Mouse (Mus musculus): ENCODE measurements around the gene St6galnac4.

Gene St6galnac4

DNA sequence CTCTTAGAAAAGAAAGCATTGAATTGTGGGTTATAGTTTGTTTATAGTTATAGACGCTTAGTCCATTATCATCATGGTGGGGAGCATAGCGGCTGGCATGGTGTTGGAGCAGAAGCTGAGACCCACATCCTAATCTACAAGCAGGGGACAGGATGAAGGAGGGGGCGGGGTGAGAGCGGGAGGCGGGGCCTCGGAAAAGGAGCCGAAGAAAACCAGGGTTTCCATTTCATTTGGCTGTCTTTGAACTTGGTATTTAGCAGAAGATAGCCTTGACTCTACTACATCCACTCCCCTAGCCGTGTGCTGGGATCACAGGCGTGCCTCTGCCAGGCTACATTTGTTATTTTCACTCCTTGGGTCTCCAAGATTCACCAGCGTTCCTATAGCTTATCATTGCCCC, 17.7 kb downstream of the St6galnac4 start:
- DNase-seq, result no peak

DNA sequence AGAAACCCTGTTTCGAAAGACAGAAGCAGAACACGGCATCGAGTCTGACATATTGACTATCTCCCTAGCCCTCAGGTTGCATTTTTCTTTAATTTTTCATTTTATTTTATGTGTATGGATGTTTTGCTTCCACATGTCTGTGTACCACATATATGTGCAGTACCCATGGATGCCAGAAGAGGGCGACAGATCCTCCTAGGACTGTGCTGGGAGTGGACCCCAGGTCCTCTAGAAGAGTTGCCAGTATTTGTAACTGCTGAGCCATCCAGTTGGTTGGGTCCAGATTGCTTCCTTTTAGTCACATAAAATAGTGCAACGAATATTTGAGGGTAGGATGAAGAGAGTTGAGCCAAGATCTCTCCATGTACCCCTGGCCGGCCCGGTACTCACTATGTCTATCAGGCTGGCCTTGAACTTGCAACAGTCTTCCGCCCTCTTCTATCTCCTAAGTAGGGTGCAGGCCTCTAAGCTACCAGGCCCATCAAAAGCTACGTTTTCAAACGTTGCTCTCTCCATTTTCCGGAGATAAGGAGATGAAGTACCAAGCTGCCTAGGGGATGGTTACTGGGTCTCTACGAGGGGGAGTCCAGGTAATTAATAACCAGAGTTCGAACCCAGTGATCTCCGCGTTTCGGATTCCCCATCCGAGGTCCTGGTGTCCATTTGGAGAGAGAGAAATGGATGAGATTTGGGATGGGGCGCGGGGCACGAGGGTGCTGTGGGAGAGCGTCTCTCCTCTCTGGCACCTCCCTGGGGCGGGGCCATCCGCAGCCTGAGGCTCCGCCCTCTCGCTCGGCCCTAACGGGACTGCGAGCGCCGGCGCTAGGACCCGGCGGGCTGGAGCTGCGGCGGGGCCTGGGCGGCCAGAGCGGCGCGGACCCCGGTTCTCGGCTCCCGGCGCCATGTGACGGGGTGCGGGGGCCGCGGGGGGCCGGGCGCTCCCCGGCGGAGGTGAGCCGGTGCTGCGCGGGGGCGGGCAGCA, 19.6 kb downstream of the St6galnac4 start:
- DNase-seq, result peak; percentile 95

DNA sequence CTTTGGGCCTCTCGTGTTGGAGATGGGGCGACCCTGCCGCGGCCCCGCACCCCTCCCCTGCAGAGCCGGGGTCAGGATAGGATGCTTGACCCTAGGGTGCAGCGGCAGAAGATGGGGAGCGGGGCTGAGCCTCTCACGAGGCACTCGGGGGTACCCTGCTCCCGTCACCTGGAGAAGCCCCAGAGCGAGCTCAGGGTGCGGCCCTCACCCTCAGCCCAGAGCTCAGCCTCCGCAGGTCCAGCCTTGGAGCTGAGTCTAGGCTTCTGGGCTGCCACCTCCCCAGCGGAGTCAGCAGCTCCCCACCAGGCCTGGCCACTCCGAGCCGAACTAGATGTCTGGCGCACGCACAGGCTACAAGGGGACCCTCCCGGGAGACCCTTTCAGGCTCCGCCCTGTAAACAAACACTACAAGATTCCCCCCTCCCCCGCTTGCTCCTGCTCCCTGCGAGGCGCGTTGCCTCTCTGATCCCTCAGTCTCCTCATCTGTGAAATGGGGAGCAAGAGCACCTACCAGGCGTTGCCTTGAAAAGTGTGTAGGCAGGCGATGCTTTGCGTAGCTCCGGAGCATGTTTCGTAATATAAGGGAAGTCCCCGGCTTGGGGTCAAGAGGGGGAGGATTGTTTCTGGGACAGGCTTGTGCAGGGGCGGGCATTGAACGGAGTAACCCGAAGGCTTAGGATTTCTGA, 20.5 kb downstream of the St6galnac4 start:
- DNase-seq, result peak; percentile 77

DNA sequence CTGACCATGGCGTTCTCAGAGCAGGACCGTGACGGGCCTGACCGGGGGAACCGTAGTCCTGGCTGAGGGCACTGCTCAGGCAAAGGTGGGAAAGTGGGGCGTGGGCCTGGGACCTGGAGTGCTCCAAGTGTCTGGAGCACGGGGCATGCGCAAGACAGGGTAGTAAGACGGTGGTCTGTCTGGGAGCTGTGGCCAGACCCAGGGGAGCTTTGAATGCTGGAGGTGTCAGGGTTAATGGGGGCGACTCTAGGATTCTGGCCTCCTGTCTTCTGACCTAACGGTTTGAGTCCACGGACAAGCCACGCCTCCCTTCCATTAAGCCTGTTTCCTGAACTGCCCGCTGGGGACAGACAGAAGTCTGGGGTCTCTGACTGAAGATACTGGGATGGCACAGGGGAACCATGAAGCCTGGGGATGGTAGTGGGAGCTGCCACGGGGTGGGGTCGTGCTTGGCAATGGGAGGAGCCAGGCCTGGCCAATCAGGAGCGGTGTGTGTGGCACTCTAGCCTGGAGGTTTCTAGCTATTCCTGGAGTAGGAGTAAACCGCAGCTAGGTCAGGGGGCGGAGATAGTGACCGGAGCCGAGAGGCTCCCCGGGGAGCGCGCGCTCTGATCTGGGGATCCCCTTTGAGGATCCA, 21.4 kb downstream of the St6galnac4 start:
- peak; percentile 77 for DNase-seq

DNA sequence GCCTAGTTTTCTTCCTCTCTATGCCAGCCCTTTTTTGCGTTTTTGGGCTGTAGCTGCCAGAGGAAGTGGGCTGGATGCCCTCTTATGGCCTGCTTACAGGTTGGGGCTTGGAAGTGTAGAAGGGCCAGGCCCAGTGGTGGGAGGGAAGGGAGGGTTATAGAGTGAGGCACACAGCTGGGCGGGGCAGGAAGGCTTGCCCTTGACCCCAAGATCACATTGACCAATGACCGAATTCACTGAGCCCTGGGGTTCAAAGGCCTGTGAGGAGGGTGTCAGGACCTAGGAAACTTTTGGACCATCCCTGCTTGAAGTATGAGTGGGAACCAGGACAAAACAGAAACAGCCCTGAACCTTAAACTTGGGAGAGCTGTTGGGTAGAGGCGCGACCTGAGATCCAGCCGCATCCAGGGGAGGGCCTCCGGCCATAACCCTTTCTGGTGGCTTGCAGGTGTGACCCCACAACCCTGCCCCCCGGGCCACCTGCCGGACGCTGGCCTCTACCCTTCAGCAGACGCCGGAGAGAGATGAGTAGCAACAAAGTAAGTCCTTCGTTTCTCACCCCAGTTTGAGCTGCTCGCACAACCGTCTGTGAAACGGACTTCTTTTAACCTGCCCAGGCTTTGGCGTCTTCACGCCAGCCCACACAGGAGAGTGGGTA, 22.0 kb downstream of the St6galnac4 start:
- no peak for DNase-seq

DNA sequence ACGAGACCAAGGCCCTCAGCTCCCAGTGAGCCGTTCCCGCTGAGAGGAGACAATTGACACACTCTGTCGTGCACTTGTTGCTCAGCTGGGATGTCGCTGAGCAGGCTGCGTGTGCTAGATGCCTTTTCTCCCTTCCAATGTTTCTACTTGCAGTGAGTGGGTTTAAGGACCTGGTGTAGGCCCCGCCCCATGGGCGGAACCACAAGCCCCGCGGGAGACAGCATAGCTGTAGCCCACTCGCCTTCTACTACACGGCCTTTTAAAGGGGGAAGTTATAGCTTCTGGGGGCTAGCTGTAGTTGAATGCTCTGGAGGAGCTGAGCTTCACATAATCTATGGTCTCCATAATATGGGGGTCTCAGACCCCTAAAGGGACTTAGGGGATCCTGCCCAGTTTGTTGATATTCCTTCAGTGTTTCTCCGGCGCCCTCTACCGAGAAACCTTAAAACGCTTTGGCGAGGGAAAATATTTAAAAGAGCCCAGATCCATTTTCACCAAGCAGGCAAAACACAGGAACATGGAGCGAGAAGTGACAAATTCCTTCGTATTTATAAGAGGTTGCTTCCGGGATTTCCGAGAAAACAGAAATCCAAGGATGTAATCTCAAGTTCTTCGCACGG, 23.8 kb downstream of the St6galnac4 start:
- peak; percentile 74 for DNase-seq

DNA sequence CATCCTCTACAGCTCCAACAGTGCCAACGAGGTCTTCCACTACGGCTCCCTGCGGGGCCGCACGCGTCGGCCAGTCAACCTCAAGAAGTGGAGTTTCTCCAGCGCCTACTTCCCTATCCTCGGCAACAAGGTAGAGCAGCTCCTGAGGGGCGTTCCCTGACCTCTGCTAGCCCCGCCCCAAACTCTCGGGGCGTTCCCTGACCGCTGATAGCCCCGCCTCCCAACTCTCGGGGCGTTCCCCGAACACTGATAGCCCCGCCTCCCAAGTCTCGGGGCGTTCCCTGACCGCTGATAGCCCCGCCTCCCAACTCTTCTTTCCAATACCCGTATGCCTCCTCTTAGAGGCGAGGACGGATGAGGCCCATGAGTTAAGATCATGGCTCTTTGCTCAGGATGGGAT, 25.4 kb downstream of the St6galnac4 start:
- DNase-seq, result no peak

DNA sequence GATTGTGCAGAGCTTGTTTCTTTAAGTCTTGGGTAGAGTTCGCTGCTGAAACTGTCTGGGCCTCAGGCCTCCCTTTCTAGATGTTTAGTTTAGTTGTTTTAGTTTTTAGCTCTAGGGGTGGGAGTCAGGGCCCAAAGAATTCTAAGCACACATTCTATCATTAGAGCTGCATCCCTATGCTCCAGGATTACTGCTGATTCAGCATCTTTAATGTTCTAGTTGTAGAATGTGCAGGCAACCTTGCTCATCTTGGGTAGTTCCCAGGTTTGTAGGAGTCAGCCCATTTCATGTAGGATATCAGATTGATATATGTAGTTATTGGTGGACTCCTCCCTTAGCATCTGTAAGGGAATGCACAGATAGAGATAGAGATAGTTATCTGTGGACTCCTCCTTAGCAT, 30.2 kb downstream of the St6galnac4 start:
- DNase-seq, result no peak

DNA sequence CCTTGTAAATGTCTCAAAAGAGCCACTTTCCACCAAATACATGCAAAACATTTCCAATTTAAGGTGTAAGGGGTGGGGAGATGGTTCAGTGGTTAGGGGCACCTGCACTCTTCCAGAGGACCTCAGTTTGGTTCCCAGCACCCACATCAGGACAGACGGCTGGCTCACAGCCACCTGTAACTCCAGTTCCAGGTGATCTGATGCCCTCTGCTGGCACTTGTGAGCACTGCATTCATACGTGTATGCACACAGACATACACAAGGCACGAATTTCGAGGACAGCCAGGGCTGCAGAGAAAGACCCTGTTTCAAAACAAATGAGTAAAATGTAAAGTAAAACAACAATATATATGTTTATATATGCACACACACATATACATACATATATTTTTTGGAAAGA, 30.7 kb downstream of the St6galnac4 start:
- DNase-seq, result no peak

DNA sequence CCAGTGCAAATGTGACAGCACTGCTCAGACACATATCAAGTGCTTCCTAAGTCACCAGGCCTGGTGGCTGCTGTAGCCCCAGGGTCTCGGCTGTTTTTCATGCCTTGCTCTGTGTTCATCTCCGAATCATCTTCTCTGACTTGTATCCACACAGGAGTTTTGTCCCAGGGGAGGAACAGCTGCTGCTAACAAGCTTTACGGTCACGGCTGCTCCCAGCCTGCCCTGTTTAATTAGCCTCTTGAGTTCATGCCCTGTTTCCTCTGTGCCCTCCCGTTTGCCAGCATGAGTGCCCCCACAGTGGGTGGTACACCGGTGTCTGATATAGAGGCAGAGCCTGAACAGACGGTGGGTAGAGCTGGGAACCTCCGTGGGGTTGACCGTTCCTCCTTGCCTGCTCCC, 31.2 kb downstream of the St6galnac4 start:
- no peak for DNase-seq

DNA sequence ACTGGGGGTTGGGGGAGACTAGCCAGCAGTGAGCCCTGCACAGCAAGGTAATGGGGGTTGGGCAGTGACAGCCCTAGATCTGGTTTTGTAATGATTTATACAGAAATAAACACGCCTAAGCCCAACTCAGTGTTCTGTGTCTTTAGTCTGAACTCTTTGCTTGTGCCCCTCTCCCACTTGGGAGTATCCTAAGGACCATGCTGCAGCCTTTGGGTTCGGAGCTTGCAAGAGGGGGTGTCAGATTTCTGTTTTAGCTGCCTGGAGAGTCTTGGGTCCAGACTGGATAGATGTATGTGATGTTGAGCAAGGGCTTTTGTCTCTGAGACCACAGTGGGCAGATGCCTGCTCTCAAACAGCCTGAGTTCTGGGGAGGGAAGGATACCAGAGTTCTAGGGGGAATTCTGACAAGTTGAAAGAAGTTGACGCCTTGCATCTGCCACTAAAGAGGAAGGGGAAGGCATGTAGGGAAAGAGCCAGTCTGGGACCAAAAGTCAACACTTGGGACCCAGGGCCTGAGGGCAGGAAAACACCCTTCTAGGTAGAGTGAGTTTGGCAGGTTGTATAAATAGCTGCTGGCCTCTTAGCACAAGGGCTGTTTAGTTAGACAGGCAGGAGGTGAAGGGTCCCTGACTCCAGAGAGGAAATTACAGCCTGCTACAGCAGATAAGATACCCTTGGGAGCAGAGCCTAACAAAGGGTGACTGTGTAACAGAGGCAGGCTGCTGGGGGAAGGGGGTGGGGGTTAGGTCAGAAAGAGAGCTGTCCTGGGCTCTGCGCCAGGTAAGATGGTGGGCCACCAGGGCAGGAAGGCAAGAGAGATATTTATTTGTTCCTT, 34.0 kb downstream of the St6galnac4 start:
- DNase-seq, result peak; percentile 78

DNA sequence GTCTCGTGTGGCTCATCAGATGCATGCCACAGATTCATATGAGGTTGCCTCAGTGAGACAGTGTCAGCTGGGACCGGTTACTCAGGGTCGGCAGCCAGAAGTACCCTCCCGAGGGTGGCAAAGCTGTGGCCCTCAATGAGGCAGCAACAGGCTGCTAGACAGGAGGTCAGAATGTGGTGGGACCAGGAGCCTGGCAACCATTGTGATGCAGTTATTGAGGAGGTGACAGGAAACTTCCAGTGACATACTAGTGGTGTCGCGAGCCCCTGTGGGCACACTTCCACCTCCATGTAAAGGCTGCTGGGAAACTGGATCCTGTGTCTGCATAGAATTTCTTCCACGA, 34.6 kb downstream of the St6galnac4 start, which contains the start of gene Ak1:
Gene Ak1, plus strand, starts transcription at position 242 of the 343 bp plus-strand sequence.
- no peak for DNase-seq

DNA sequence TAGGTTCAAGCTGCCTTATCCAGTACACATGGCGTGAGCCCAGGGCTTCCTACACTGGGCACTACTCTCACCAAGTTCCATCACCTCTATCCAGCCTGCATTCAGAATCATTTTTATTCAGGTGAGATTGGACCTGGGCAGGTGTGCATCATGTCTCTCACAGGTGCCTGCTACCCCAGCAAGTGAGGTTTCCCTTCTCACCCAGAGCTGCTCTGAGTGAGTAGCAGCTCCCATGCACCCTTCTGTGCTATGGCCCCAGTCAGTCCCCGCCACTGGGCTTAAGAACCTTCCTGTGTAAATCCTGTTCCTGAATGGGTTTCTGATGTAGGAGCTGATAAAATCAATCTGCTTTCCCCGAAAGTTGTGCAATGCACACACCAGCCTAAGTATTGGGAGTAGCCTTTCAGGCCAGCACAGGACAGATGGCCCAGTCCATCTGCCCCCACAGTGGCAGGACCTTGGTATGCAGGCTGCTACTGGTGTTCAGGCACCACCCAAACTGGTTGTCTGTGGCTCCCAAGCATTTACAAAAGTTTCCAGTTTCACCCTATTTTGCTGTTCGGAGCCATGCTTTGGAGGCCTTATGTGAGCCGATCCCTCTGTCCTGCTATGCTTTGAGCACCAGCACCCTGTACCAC, 37.3 kb downstream of the St6galnac4 start:
- no peak for DNase-seq

DNA sequence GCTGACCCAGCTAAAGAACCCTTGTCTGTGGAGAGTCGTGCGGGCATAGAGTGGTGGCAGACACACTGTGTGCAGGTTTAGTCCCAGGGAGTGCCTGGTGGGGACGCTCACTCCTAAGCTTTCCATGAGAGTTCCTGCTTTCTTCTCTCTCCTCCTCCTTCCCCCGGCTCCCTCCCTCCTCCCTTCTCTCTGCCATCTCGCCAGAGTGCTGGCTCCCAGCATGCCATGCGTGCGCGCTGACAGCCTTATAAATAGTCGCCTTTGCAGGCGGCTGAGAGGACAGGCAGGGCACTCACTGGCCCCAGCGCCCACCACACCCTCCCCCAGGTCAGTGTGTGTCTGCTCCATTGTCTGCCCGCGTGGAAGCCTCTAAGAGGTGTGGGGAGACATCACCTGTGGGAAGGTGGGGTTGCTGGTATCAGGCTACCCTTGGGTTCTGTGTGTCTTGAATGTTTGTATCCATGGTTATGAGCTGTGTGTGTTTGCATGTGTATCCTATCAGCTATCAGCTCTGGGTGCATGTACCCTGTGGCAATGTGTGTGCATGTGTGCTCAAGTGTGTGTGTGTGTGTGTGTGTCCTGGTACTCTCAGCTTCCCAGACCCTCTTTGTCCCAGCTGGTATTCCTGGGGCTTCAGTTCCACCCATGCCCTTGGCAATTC, 38.4 kb downstream of the St6galnac4 start:
- DNase-seq, result peak; percentile 88

DNA sequence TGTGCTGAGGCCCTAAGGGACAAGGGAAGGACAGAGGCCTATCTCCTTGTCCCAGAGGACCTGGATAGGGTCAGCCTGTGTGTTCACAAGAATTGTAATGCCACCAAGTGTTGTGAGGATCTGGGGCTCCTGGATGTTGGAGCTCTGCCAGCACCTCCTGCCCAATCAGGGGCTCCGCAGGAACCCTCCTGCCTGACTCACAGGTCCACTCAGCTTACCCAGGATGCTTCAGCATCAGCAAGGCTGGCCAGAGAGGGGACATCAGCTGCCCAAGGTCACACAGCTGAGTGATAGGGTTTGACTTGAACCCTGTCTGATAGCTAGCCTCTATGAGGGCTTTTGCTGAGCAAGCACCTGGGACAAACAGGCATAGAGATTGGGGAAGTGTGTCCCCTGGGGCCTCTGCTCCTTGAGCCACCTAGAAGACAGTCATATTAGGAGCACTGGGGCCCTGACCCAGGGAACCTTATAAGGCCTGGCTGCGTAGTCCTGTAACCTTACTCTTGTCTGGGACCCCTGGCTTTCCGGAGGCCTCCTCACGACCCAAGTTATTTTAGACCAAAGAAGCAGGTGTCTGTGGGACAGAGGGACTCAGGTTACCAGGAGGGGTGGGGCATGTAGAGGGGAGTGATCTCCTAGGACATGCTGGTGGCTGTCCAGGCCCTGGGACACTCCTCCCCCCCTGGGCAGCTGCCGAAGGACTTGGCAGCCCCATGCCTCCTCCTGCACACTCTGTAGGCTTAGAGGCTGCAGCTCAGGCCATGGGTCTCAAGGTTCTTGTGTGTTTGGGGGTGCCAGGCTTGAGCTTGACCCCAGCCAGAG, 39.2 kb downstream of the St6galnac4 start:
- DNase-seq, result no peak

DNA sequence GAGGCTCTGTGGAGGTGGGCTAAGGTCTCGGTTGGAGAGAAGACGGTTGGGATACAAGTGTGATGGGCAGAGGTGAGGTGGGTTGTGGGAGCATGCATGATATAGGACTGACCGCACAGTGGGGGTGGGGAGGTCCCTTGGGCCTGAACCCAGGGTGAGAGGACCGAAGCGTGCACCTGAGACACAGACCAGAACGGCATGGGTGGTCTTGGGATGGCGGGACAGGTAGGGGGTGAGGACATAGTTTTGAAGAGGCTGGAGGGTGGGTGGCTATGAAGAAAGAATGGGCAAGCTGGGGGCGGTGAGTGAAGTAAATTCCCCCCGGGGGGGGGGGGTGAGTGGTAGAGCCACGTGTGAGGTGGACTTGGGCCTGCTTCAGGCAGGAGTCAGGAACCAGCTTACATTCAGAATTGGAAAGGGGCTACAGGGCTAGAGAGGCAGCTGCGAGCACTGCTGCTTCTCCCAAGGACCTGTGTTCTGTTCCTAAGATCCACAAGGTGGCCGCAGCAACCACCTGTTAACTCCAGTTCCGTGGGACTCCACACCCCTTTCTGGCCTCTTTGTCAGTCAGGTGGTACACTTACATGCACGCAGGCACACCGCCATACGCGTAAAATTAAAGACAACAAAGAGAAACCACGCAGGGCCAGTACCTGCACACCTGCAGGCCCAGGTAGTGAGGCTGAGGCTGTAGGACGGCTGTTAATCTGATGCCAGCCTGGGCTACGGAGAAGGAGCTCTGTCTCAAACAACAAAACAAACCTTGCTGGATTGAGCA, 40.6 kb downstream of the St6galnac4 start:
- DNase-seq, result no peak

DNA sequence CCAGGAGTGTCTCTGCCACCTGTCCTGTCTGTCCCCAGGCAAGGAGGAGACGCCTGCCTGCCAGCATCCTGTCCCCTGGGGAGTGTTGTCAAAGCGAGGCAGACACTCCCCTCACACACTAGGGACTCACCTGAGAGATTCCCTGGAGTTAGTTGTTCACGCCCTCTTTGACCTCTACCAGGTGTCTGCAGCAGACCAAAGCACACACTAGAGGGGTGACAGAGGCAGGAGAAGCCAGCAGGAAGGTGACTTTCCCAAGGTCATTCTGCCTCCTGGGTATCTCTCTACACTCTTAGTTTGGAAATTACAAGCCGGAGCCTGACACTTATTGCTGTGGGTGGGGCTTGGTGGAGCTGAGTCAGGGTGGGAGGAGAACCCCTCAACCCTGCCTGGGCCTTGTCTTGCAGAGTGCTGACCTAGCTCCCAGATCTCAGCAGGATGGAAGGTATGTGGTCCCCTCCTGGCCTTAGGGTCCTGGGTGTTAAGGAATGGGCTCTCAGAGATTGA, 41.2 kb downstream of the St6galnac4 start:
- DNase-seq, result no peak

DNA sequence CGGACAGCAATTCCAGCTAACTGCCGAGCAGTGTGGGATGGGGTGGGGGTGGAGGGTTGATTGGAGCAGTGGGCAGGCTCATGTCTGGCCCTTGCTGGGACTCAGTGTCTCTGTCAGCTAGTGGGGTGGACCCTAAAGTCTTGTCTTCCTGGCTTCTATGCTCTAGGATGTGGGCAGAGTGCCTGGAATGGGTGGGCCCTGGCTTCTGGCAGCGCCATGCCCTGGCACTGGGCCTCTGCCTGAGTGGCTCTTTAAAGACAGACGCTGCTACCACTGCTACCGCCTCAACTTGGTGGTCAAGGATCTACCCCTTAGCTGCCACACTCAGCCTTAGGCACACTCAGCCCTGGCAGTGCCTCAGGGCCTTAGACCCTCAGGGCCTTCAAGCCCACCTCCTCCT, 41.8 kb downstream of the St6galnac4 start:
- DNase-seq, result no peak

Measured in embryo, embryonic 11 days (tissue).